Mouse (Mus musculus) cerebellum, adult 8-10 months (tissue): ENCODE results near the gene Pnisr.

Experiments used
- DNase-seq: peaks from one replicate; pipeline ENCODE4 v3.0.0; 2022

Pnisr gene

DNA sequence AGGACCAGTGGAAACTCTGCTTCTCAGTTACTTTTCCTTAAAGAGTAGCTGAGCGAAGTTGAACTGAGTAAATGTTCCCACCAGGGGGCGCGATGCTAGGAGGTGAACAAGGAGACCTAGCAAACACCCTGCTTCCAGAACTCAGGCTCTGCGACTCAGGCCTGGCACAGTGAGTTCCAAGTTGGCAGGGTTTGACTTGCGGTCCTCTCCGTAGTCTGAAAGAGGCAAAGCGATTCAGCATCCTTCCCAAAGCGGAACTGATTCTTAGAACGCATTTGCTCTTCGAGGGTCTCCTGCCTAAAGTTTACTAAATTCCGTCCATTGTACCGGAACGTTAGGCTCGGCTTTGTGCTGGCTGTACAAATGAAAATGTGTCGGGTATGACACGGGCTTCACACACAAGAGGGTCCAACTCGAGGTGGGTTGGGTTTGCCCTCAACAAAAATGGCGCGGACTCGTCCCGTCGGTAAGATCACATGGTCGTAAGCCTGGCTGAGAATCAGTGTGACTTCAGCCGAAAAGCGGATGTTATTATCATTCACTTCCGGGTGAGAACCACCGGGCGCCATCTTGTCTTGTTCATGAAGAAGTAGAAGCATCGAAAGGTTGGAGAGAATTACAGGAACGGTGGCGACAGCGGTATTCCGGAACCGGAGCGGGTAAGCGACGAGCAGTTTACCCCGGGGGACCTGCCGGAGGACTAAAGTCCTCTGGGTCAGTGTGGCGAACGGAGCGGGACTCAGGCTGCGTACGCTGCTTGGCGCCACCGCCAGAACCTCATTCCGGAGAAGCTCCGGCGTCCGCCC lies at the start of gene Pnisr:
Gene Pnisr (plus strand): TSS at position 103 of the 806 bp plus-strand sequence.
- peak; percentile 93 for DNase-seq

DNA sequence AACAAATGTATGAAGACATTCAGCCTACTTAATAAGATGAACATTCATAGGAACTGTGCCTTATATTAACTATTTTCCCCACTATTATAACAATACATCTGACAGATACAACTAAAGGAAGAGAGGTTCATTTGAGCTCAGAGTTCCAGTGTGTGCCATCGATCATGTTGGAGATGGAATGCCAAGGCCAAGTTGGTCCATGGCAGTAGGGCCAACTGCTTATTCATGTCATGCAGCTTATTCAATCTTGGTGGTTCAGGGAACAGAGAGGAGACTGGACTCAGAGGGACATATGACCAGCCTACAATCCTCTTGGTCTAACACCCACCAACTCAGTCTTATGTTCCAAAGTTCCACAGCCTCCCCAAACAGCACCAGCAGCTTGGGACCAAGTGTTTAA lies 46.4 kb upstream of the Pnisr start:
- DNase-seq, result no peak

DNA sequence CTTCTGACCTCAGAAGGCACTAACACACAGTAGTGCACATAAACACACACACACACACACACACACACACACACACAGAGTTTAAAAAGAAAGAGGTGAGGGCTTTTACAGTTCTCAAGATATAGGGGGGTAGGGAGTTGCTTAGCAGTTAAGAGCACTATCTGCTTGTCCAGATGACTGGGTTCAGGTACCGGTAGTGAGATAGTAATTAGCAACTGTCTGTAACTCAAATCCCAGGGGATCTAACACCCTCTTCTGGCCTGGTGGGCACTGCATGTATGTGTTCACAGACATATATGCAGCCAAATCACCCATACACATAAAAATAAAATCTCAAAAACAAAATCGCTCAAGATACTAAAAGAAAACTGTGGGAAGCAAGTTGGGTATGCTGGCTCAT lies 45.8 kb upstream of the Pnisr start:
- DNase-seq, result no peak

DNA sequence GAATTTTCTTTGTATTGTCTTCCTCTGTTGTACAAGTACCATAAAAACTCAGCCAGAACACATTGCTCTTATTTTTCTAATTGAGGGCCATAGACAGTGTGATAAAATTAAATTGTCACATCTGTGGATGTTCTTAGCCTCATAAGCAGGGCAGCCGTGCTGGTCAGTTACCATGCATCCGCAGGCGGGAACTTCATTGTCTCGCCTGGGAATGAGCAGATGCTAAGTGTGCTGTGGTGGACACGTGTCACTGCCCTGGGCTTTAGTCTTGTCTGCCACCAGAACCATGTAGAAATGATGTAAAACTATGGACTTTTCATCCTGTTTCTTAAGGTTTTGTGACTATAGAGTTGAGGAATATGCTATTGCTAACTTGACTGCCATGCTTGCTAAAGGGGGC lies 40.2 kb upstream of the Pnisr start:
- DNase-seq, result no peak

DNA sequence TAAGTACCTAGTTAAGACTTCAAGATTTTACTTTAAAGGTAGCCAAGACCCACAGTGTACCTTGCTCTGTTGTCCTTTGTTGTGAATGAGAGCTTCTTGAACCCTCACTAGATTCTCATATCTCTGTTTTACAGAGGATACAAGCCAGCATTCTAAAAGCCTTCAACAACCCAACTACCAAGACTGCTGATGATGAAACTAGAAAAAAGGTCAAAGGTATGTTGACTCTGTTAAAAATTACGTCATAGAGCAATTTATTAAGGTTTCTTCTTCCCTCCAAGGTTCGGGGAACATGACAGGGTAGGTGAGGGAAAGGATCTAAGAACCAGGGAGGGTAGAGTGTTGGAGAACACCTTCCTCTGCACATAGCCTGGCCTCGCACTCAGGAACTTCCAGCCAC lies 36.8 kb upstream of the Pnisr start:
- DNase-seq, result no peak

DNA sequence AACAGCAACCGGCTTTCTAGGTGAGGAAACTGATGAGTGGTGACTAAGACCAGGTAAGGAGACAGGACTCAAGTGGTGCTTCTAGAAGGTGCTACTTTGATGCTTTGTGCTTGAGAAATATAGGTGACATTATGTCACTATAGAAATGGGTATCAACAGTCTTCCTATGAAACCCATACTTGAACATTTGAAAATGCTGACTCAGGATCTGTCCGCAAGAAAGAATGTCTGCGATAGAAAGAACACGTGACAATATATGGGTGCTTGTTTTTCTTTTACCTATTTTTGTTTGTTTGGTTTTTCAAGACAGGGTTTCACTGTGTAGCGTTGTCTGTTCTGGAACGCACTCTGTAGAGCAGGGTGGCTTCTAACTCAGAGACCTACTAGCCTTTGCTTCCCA lies 34.7 kb upstream of the Pnisr start:
- DNase-seq, result no peak

DNA sequence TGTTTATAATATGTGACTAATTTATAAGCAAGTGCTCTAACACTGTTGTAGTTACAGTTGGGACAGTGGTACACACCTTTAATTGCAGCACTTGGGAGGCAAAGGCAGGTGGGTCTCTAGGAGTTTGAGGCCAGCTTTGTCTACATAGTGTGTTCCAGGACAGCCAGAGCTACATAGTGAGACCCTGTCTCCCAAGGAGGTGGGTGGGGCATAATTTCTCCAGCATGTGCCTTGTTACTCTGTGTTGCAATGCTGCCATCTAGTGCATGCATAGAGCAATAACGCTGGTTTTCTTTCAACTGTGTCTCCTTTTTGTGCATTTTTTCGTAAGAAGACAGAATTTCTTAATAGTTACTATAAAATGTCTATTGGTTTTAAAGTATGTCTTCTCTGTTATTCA lies 33.4 kb upstream of the Pnisr start:
- DNase-seq, result peak; percentile 27

DNA sequence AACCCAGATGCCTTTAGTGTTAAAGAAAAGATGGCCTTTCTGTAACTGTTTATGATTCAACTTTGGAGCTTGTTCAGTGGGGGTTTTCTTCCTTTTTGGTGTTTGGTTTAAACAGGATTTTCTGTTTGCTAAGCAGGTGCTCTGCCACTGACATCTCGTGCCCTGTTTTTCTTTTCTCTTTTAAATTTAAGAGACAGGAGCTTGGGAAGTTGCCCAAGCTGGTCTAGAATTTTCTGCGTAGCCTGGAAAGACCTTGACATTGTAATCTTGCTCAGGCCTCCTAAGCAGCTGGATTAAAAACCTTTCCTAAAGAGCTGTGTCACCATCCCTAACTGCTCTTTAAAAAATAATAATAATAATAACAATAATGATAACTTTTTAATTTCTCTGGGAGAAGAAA lies 20.8 kb upstream of the Pnisr start:
- DNase-seq, result no peak

DNA sequence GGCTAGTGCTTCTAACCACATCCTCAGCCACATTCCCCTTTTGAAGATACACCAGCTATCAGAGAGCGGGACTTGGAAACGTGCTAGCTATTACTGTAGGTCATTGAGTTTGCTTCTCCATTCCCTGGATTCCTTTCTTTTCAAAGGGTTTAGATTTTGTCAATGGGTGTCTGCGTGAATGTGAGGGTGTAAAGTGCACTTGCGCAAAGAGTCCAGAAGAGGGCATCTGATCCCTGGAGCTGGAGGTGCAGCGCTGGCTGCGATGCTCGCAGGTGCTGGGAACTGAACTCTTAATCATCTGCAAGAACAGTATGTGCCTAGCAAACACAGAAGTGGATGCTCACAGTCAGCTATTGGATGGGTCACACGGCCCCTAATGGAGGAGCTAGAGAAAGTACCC lies 14.5 kb upstream of the Pnisr start:
- no peak for DNase-seq

DNA sequence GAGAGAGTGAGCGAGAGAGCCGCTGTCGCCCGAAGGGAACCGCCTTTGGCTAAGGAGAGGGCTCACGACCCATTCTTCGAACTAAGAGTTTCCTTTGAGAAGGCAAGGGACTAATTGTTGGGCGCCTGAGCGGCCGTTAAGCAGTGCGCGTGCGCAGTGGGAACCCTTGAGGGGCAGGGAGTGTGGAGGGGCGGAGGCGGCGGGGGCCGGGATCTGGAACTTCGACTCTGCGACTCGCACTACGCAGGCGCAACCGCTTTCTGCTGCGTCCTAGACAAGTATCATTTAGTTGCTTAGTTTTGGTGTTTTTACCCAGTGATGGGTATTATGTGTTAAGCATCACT lies 876 bp downstream of the Pnisr start:
- peak; percentile 87 for DNase-seq

DNA sequence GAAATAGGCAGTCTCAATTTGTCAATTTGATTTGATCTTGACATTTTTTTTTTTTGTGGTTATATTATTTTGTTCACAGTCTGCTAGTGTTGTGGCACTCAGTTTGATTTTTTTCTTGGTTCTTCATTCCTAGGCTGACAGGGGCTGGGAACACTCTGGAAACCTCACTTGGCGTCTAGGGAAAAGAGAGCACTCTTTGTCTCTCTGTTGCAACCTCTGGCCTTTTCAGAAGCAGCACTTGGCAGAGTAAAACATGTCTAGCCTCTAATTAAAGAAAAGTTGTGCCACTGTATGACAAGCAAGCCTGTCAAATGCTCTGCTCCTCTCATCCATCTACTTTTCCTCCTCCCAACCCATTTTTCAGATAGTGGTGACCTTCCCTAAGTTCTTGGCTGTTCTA lies 10.1 kb downstream of the Pnisr start:
- no peak for DNase-seq

DNA sequence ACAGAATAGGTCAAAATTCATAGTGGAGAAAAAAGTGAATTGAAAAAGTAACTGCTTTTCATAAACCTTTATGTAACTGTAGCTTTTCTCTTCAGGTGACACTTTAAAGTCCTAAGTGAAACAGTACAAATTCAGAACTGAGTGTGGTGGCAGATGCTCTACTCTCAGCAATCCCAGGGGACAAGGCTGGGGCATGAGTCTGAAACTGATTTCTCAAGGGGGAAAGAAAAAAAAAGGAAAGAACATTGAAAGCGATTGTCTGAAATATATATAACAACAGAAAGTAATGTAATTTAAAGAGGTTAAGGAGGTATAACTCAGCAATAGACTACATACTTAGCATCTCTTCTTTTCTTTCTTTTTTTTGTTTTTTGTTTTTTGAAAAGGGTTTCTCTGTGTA lies 17.8 kb downstream of the Pnisr start:
- no peak for DNase-seq

DNA sequence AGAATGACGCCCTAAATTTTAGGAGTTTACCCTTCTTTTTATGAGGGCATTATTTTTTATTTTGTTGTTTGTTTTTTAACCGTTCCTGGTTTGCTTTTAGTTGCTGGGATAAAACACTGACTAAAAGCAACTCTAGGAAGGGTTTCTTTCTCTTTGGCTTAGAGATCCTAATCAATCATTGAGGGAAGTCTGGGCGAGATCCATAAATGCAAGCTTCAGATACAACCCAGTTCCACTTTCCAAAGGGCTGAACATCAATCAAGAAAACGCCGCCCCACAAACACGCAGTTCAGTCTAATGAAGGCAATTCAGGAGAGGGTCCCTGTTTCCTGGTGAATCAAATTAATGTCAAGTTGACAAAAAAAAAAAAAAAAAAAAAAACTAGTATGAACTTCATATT lies 31.4 kb downstream of the Pnisr start:
- DNase-seq, result no peak

DNA sequence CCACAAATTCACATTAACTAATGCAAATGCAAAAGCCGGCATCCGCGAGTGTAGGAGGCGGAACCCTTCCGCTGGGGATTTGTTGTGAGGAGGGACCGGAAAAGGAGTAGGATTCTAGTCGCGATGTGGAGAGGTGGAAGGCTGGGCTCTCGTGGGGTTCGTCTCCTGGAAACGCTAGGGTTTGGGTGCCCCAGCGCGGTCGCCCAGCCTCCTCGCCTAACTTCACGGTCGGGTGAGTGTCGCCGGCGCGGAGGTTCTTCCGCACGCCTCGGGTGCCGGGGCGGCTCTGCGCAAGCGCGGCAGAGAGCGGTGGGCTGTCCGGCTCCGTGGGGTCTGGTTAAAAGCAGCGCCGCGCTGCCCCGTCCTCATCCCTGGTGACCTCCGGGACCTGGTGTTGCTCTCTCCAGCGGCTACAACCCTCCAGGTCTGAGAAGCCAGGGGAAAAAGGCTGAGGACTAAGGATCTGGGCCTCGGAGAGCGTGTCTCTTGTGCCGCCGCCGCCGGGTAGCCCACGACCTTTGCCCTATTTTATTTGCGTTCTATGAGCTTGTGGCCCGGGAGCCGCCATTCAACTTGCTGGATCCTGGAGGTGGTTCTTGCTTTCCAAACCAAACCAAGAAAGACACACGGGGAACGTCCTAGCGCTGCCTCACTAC lies 32.3 kb downstream of the Pnisr start, which contains the start of gene Coq3:
Gene Coq3 (plus strand): TSS at position 109 of the 656 bp plus-strand sequence.
- DNase-seq, result peak; percentile 78

DNA sequence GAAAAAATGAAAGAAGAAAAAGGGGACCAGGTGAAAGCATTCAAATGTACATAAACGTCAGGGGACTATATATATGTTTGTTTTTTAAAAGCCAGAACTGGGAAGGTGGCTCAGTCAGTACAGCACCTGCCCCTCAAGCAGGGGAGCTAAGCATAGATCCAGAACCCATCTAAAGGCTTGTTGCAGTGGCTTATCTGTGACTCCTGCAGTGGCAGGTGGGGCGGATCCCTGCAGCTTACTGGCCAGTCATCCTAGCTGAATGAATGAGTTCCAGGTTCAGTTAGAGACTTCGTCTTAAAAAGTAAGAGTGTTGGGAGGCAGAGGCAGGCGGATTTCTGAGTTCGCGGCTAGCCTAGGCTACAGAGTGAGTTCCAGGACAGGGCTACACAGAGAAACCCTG lies 35.4 kb downstream of the Pnisr start:
- DNase-seq, result no peak

DNA sequence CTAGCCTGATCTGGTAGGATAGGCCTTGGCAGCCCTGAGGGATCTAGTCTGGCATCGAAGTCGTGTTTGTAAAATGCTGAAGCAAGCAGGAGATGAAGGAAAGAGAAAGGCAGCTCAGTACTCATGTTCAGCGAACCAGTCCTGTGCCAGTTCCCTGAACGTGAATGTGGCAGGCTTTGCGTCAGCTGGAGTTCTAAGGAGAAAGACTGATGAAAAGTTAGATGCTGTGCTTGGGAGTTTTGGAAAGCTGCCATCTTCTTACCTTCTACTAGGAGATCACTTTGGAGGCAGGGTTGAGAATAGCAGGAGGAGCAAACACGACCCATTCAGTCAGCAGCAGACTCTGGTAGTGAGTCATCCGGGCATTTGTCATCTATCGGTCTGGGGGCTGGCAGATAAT lies 38.4 kb downstream of the Pnisr start:
- DNase-seq, result no peak
